Mouse (Mus musculus): ENCODE results near the gene Stambpl1.

DNA sequence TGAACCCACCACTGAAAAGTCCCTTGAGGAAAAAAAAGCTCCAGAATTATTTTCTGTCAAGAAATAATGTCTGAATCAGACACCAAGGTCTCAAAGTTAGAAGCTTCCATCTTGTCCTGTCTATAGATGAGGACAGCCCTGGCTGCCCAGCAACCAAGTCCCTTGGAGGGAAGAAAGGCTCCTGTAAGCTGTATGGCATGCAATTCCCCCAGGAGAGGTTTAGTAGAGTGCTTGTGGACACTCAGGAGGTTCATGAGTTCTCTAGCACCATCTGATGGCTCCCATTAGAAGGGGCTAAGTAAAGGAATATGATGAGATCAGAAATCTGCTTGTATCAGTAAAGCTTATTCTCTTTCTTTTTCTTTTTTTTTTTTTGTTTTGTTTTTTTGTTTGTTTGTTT is 22.9 kb upstream of the Stambpl1 start:
- TF ChIP-seq CTCF (IDR thresholded peaks at IDR 0.05; ENCODE audit: low read depth) (no peak), EP300 (IDR thresholded peaks at IDR 0.05; ENCODE audit: low read depth) (no peak)
